Mouse (Mus musculus) limb, embryonic 13.5 days (tissue): Measurements from ENCODE around the gene Zfyve19. TPM values are rescaled to one million over a fixed set of nuclear protein-coding genes. Genes with fewer than 3 reads are reported as not detected.

ENCODE experiments used
- polyA plus RNA-seq: library from polyadenylated mRNA; unstranded; fragments of >200 nt; fragmentation: Nextera tagmentation; extraction: Ambion mirVana; gene quantifications from 2 replicates; pipeline ENCODE4 v1.2.1, GENCODE M21; 2015

Zfyve19 gene
- polyA plus RNA-seq, 1 experiment from 2014 or later = 61.1 TPM

Other genes starting within 250 kb of the Zfyve19 start
- 22.8 and 23.1 TPM in 2 replicates for gene Ccdc32, start 179.2 kb upstream of the Zfyve19 start, polyA plus RNA-seq
- gene Rpusd2, start 173.8 kb upstream of the Zfyve19 start, polyA plus RNA-seq = 4.5 and 4.8 TPM in 2 replicates
- gene Knl1, start 161.5 kb upstream of the Zfyve19 start, polyA plus RNA-seq = 54.7 and 56.3 TPM in 2 replicates
- 47.1 and 47.9 TPM in 2 replicates for gene Rad51, start 95.8 kb upstream of the Zfyve19 start, polyA plus RNA-seq
- 41.4 and 44.4 TPM in 2 replicates for gene Rmdn3, start 51.6 kb upstream of the Zfyve19 start, polyA plus RNA-seq
- gene Gchfr, start 40.8 kb upstream of the Zfyve19 start, polyA plus RNA-seq = 5.8 and 6.5 TPM in 2 replicates
- 0.47 and 0.75 TPM in 2 replicates for gene Gm14137, start 34.1 kb upstream of the Zfyve19 start, polyA plus RNA-seq
- gene Dnajc17, start 178 bp downstream of the Zfyve19 start, polyA plus RNA-seq = 23.1 and 25.4 TPM in 2 replicates
- gene Ppp1r14d, start 21.3 kb downstream of the Zfyve19 start, polyA plus RNA-seq = not detected in 2 replicates
- 8.0 and 9.4 TPM in 2 replicates for gene Spint1, start 28.7 kb downstream of the Zfyve19 start, polyA plus RNA-seq
- 11.1 and 11.5 TPM in 2 replicates for gene Rhov, start 62.7 kb downstream of the Zfyve19 start, polyA plus RNA-seq
- gene Vps18, start 80.1 kb downstream of the Zfyve19 start, polyA plus RNA-seq = 21.0 and 21.5 TPM in 2 replicates
- 5.4 TPM in 2 replicates for gene Dll4, start 117.2 kb downstream of the Zfyve19 start, polyA plus RNA-seq
- gene Chac1, start 142.6 kb downstream of the Zfyve19 start, polyA plus RNA-seq = 0.70 and 1.0 TPM in 2 replicates